Mouse (Mus musculus) ES-CJ7 (cell line): Measurements from ENCODE around the gene Csrnp3.
A peak's percentile ranks its signal among the peaks of the same experiment; 100 is the strongest.

ENCODE experiments used
- DNase-seq: peaks from one replicate; pipeline ENCODE4 v3.0.0; 2011; ENCODE audit warnings: low read depth, low spot score

Csrnp3 gene

GRCm38 (mm10) chr2:65948808-65949207, 103.2 kb downstream of the Csrnp3 start:
- no peak for DNase-seq

- DNase-seq = no peak
Measured at GRCm38 (mm10) chr2:65953726-65954340, 108.3 kb downstream of the Csrnp3 start.

GRCm38 (mm10) chr2:65955804-65956203, 110.2 kb downstream of the Csrnp3 start:
- no peak for DNase-seq

GRCm38 (mm10) chr2:65956727-65957126, 111.2 kb downstream of the Csrnp3 start:
- no peak for DNase-seq

GRCm38 (mm10) chr2:65963420-65963819, 117.9 kb downstream of the Csrnp3 start:
- no peak for DNase-seq

GRCm38 (mm10) chr2:65968810-65969209, 123.2 kb downstream of the Csrnp3 start:
- no peak for DNase-seq

- no peak for DNase-seq
Measured at GRCm38 (mm10) chr2:65973907-65974306, 128.3 kb downstream of the Csrnp3 start.

GRCm38 (mm10) chr2:65975383-65975782, 129.8 kb downstream of the Csrnp3 start:
- no peak for DNase-seq

GRCm38 (mm10) chr2:65979338-65980053, 133.9 kb downstream of the Csrnp3 start:
- DNase-seq = no peak

GRCm38 (mm10) chr2:65981470-65981869, 135.9 kb downstream of the Csrnp3 start:
- no peak for DNase-seq

- no peak for DNase-seq
Measured at GRCm38 (mm10) chr2:65981965-65982364, 136.4 kb downstream of the Csrnp3 start.

GRCm38 (mm10) chr2:65985706-65986105, 140.1 kb downstream of the Csrnp3 start:
- no peak for DNase-seq

- no peak for DNase-seq
Measured at GRCm38 (mm10) chr2:65987069-65987468, 141.5 kb downstream of the Csrnp3 start.

GRCm38 (mm10) chr2:65987588-65987987, 142.0 kb downstream of the Csrnp3 start:
- no peak for DNase-seq

GRCm38 (mm10) chr2:65988788-65989187, 143.2 kb downstream of the Csrnp3 start:
- DNase-seq = no peak

GRCm38 (mm10) chr2:65990108-65990507, 144.5 kb downstream of the Csrnp3 start:
- DNase-seq = peak; percentile 36

- no peak for DNase-seq
Measured at GRCm38 (mm10) chr2:65990754-65991153, 145.2 kb downstream of the Csrnp3 start.

- DNase-seq = no peak
Measured at GRCm38 (mm10) chr2:65993371-65993770, 147.8 kb downstream of the Csrnp3 start.

GRCm38 (mm10) chr2:65994886-65995468, 149.4 kb downstream of the Csrnp3 start:
- DNase-seq = no peak

- no peak for DNase-seq
Measured at GRCm38 (mm10) chr2:65998747-65999146, 153.2 kb downstream of the Csrnp3 start.

- DNase-seq = no peak
Measured at GRCm38 (mm10) chr2:66008995-66009654, 163.6 kb downstream of the Csrnp3 start.

- no peak for DNase-seq
Measured at GRCm38 (mm10) chr2:66009677-66010076, 164.1 kb downstream of the Csrnp3 start.
